Mouse (Mus musculus) spleen, adult 2 months (tissue): ENCODE results near the gene Gpr39. TPM values are rescaled to one million over a fixed set of nuclear protein-coding genes. Genes with fewer than 3 reads are reported as not detected.

Experiments
- DNase-seq, 2 experiments: peaks; one replicate each; pipeline versions ENCODE4 v3.0.0 to v3.0.0-alpha.2; 2012 to 2021; ENCODE audit warnings: low spot score in 2 of 2, low read depth in 1 of 2
- H3K27ac ChIP-seq: fragments of 200-500 bp; 2 replicates; pipeline ENCODE4 v1.5.1; 2012; ENCODE audit warnings: low read length, inconsistent platforms; ENCODE audit not compliant: insufficient read depth
- H3K27me3 ChIP-seq: fragments of 200-500 bp; 2 replicates; pipeline ENCODE4 v1.6.1; 2012; ENCODE audit warnings: mild to moderate bottlenecking, moderate library complexity, low read length, inconsistent platforms; ENCODE audit not compliant: control insufficient read depth, insufficient read depth
- H3K36me3 ChIP-seq: fragments of 200-500 bp; 2 replicates; pipeline ENCODE4 v1.6.1; 2012; ENCODE audit warnings: mild to moderate bottlenecking, low read length, inconsistent platforms; ENCODE audit not compliant: control insufficient read depth, insufficient read depth
- H3K4me1 ChIP-seq: fragments of 200-500 bp; 2 replicates; pipeline ENCODE4 v1.6.1; 2011; ENCODE audit warnings: inconsistent platforms; ENCODE audit not compliant: control insufficient read depth, insufficient read depth, insufficient read length
- H3K4me3 ChIP-seq: fragments of 200-500 bp; 2 replicates; pipeline ENCODE4 v1.5.1; 2011; ENCODE audit warnings: mild to moderate bottlenecking, inconsistent platforms; ENCODE audit not compliant: insufficient read depth, insufficient read length; ENCODE audit errors: extremely low read depth
- CTCF ChIP-seq: fragments of 200-500 bp; IDR thresholded peaks from 2 replicates; pipeline ENCODE4 v1.5.1; 2011; ENCODE audit warnings: mild to moderate bottlenecking, inconsistent platforms; ENCODE audit not compliant: insufficient read depth, insufficient read length, insufficient replicate concordance; ENCODE audit errors: extremely low read depth
- POLR2A ChIP-seq: fragments of 200-500 bp; IDR thresholded peaks from 2 replicates; pipeline ENCODE4 v1.6.1; 2011; ENCODE audit warnings: low read depth, low read length, inconsistent platforms
- WGBS: fragments of 180-500 bp; shearing (Covaris S2); methylation state at CpG from one replicate; pipeline ENCODE4 v1.1.7; 2018; 5-methylcytosine and 5-hydroxymethylcytosine counted together
- polyA plus RNA-seq: library from polyadenylated mRNA; depleted of rRNA; stranded (reverse); fragments of >200 nt; gene quantifications from 2 replicates; pipeline ENCODE4 v1.2.3, GENCODE M21; 2012

Gpr39 gene
- polyA plus RNA-seq, 1 experiment, result 0.29 TPM

DNA sequence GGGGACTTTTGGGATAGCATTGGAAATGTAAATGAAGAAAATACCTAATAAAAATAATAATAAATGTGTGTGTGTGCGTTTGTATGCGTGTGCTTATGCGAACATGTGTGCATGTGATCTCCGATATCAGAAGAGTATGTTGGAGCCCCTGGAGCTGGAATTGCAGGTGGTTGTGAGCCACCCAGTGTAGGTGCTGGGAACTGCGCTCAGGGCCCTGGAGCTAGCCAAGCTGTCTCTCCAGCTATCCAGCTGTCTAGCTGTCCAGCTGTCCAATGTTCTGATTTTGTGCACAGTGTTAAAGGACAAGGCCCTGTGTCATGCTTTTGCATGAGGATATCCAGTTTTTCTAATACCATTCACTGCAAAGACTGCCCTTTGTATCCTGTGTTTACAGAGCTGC is 7.8 kb upstream of the Gpr39 start:
- whole genome bisulfite sequencing, result 85% methylated on average over 5 of the region's 5 CpGs
- no peak for DNase-seq
- TF ChIP-seq CTCF, result no peak
- TF ChIP-seq POLR2A, result no peak
- no peaks in the 10 kb centered on the region for H3K36me3 ChIP-seq
- H3K27me3 ChIP-seq, result no peaks in the 10 kb centered on the region
- no peak overlapping the region for H3K4me3 ChIP-seq
- H3K27ac ChIP-seq, result no peak overlapping the region
- H3K4me1 ChIP-seq, result no peaks in the 10 kb centered on the region

DNA sequence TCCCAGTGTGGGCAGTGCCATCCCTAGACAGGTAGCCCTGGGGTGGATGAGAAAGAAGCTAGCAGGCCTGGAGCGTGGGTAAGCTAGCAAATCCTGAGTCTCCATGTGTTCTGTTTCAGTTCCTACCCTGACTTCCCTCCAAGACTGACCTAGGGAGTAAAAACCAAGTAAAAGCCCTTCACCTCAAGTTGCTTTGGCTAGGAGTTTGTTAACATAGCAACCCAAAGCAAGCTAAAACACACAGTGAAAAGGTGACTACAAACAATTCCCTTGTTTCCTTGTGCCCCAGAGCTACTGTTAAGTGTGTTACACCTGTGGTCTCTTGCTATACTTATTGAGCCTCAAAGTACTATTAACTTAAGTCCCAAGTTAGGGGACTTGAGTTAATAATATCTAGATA is 1.6 kb upstream of the Gpr39 start:
- Histone ChIP-seq H3K4me3 (no peak overlapping the region), H3K36me3 (no peaks in the 10 kb centered on the region), H3K4me1 (no peaks in the 10 kb centered on the region), H3K27ac (no peak overlapping the region), H3K27me3 (no peaks in the 10 kb centered on the region)
- DNase-seq, result no peak
- 63% methylated on average over 1 of the region's 1 CpGs for WGBS
- TF ChIP-seq POLR2A, result no peak

DNA sequence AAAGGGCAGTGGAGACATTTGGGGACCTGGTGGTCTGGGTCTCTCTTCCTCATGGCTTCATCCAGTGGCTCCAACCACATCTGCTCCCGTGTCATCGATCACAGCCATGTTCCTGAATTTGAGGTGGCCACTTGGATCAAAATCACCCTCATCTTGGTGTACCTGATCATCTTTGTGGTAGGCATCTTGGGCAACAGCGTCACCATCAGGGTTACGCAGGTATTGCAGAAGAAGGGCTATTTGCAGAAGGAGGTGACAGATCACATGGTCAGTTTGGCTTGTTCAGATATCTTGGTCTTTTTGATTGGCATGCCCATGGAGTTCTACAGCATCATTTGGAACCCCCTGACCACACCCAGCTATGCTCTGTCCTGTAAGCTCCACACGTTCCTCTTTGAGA is 491 bp downstream of the Gpr39 start:
- H3K4me1 ChIP-seq, result no peaks in the 10 kb centered on the region
- H3K4me3 ChIP-seq, result no peak overlapping the region
- TF ChIP-seq POLR2A (no peak), CTCF (no peak)
- no peak overlapping the region for H3K27ac ChIP-seq
- H3K36me3 ChIP-seq, result no peaks in the 10 kb centered on the region
- WGBS, result 83% methylated on average over 5 of the region's 5 CpGs
- no peaks in the 10 kb centered on the region for H3K27me3 ChIP-seq
- no peak for DNase-seq

DNA sequence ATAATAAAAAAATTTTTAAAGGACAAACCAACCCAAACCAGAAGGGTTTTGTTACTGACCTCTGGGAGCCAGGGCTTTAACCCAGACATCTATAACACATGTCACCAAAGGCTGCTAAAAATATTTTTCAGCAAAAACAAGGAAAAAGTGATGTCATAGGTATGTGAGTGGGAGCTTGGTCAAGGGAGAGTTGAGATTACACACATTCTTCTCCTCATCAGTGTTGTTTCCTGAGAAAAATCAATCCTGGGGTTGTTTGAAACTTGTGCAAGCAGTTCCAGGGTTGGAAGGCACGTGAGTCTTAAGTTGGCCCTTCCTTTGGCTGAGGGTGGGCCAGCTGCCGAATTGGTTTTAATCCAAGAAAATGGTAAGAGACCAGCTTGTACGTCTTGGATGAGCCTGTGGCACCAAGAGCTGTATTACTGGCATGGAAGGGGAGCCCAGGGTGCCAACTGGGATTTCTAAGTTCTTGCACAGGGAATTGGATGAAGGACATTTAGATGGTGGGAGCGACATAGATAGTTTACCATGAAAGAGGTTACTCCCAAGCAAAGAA is 2.8 kb downstream of the Gpr39 start:
- Histone ChIP-seq H3K27me3 (no peaks in the 10 kb centered on the region), H3K27ac (no peak overlapping the region), H3K4me1 (no peaks in the 10 kb centered on the region), H3K4me3 (no peak overlapping the region), H3K36me3 (no peaks in the 10 kb centered on the region)
- no peak for DNase-seq
- 84% methylated on average over 4 of the region's 4 CpGs for WGBS
- no peak for TF ChIP-seq CTCF
- TF ChIP-seq POLR2A, result no peak

DNA sequence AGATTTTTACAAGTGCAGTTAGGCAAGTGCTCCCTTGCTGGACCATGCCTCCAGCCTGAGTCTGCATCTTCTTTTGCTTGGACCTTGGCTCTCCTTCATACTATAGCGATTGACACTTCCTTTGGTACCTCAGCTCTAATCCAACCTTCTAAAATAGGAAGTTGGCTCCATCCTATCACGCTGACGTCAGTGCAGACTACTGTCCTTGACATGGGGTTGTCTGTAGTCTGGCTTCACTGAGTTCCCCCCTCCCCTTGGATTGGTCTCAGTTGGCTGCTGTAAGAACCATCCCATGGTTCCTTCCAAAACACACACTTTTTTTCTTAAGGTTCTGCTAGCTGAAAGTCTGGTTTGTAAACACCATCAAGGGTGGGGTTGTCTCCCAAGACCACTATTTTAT is 7.6 kb downstream of the Gpr39 start:
- no peak for TF ChIP-seq CTCF
- TF ChIP-seq POLR2A, result no peak
- Histone ChIP-seq H3K36me3 (no peaks in the 10 kb centered on the region), H3K4me1 (no peaks in the 10 kb centered on the region), H3K27ac (no peak overlapping the region), H3K4me3 (no peak overlapping the region), H3K27me3 (no peaks in the 10 kb centered on the region)
- 60% methylated on average over 3 of the region's 3 CpGs for WGBS
- DNase-seq, result no peak

DNA sequence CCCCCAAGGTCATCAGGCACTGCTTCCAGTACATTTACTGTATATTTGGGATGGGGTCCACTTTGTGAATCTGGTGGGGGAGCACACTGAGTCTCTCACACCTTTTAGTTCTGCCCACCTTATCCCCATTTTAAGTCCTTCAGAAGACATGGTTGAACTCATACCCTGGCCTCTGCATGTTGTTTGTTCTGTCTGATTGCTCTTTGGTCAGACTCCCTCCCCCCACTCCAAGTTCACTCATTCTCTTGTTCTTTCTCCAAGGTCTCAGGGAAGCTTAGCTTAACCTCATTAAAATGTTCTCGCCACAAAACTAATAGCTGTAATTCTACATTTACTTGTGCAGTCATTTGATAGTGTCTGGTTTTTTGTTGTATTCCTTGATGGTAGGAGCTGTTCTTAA is 8.5 kb downstream of the Gpr39 start:
- Histone ChIP-seq H3K4me3 (no peak overlapping the region), H3K36me3 (no peaks in the 10 kb centered on the region), H3K27ac (no peak overlapping the region), H3K4me1 (no peaks in the 10 kb centered on the region), H3K27me3 (no peaks in the 10 kb centered on the region)
- WGBS, result 92% methylated on average over 1 of the region's 1 CpGs
- TF ChIP-seq CTCF, result no peak
- TF ChIP-seq POLR2A, result no peak
- DNase-seq, result no peak

DNA sequence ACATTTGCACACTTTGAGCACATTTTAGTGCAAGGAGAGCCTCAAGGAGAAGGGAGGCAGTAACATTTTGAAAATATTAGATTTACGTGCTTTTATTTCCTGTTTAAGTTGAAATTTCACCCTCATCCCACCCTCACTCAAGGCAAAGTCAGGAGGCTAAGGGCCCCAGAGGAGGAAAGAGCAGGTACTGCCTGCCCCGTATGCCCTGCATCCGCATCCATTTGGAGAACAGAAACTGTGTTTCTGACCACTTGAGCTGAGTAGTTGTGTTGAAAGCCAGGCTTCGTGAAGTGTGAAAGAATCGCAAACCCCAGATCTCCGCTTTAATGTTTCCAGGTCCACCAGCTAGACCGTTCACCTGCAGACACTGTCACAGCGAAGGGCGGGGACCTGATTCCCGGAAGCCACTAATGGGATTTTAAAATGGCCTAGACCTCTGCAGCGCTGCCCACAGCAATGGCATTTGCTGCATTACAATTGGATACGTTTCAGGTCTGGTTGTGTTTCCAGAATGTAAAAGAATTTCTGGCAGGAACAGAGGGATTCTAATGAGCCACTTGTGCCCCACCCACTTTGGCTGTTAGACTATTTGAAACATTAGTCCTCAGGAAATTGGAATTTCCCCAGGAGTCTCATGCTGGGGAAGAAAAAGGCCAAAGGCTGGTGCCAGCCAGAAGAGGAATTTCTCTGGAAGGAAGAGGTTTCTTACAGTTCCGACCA is 11.1 kb downstream of the Gpr39 start:
- TF ChIP-seq CTCF (no peak), POLR2A (no peak)
- Histone ChIP-seq H3K4me1 (no peaks in the 10 kb centered on the region), H3K36me3 (no peaks in the 10 kb centered on the region), H3K27me3 (no peaks in the 10 kb centered on the region), H3K27ac (no peak overlapping the region), H3K4me3 (no peak overlapping the region)
- DNase-seq, result no peak
- 79% methylated on average over 13 of the region's 13 CpGs for WGBS
